Mouse (Mus musculus) thymus, adult 2 months (tissue): ENCODE measurements around the gene Aebp2.

Experiments used
- CTCF ChIP-seq: fragments of 200-500 bp; IDR thresholded peaks from 2 replicates; pipeline ENCODE4 v1.5.1; 2012; ENCODE audit warnings: mild to moderate bottlenecking, control low read depth, low read length, moderate library complexity, borderline replicate concordance; ENCODE audit not compliant: control insufficient read depth, poor library complexity, insufficient read depth; ENCODE audit errors: extremely low read depth
- POLR2A ChIP-seq: fragments of 200-500 bp; IDR thresholded peaks from 2 replicates; pipeline ENCODE4 v1.6.1; 2012; ENCODE audit warnings: mild to moderate bottlenecking, low read length, control low read depth, moderate library complexity; ENCODE audit not compliant: control insufficient read depth, poor library complexity, insufficient read depth; ENCODE audit errors: extremely low read depth

GRCm38 (mm10) chr6:140677041-140677440, 54.6 kb downstream of the Aebp2 start:
- TF ChIP-seq CTCF (no peak), POLR2A (no peak)
